Mouse (Mus musculus) cortical plate, adult 2 months (tissue): ENCODE data around the gene Cyfip1. TPM values are rescaled to one million over a fixed set of nuclear protein-coding genes. Genes with fewer than 3 reads are reported as not detected.

Source experiments
- H3K27ac ChIP-seq: fragments of 200-500 bp; 2 replicates; pipeline ENCODE4 v1.5.1; 2012; ENCODE audit warnings: low read length, control low read depth, inconsistent platforms; ENCODE audit not compliant: insufficient read depth
- H3K4me1 ChIP-seq: fragments of 200-500 bp; 2 replicates; pipeline ENCODE4 v1.6.1; 2011; ENCODE audit warnings: low read length; ENCODE audit not compliant: control insufficient read depth, insufficient read depth
- H3K4me3 ChIP-seq: fragments of 200-500 bp; 2 replicates; pipeline ENCODE4 v1.5.1; 2011; ENCODE audit warnings: mild to moderate bottlenecking, low read length, control low read depth; ENCODE audit not compliant: insufficient read depth
- CTCF ChIP-seq: fragments of 200-500 bp; IDR thresholded peaks from 2 replicates; pipeline ENCODE4 v1.5.1; 2011; ENCODE audit warnings: mild to moderate bottlenecking, control low read depth, low read length; ENCODE audit not compliant: insufficient read depth; ENCODE audit errors: extremely low read depth
- POLR2A ChIP-seq: fragments of 200-500 bp; IDR thresholded peaks from 2 replicates; pipeline ENCODE4 v1.6.1; 2011; ENCODE audit warnings: mild to moderate bottlenecking, low read length, control low read depth; ENCODE audit not compliant: insufficient read depth; ENCODE audit errors: extremely low read depth
- polyA plus RNA-seq: library from polyadenylated mRNA; depleted of rRNA; stranded (reverse); fragments of >200 nt; gene quantifications from 2 replicates; pipeline ENCODE4 v1.2.3, GENCODE M21; 2012

Cyfip1 gene
- polyA plus RNA-seq, 1 experiment, result 50.4 TPM

DNA sequence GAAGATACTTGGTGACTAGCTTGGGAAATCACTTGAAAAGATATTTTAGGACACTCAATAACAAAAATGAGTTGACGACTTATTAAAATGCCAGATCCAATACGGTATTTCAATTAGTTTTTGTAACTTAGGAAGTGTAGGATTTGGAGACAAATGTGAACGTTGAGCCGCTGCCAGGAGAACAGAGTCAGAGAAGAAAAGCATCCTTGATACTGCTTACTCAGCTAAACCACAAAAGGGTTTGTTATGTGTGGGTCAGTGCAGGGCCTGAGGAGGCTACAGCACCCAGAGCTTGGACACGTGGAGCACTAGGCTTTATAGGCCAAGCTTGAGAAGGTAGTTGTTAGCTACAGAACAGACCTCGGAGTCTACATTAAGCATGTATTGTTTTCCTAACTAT lies 18.4 kb downstream of the Cyfip1 start:
- 0 out of 2 replicates have a peak overlapping the region, but pooled peaks have one; percentile 45 for H3K27ac ChIP-seq
- TF ChIP-seq POLR2A (no peak), CTCF (no peak)
- no peak overlapping the region for H3K4me3 ChIP-seq
- H3K4me1 ChIP-seq, result peaks cover 14% of the 10 kb centered on the region

DNA sequence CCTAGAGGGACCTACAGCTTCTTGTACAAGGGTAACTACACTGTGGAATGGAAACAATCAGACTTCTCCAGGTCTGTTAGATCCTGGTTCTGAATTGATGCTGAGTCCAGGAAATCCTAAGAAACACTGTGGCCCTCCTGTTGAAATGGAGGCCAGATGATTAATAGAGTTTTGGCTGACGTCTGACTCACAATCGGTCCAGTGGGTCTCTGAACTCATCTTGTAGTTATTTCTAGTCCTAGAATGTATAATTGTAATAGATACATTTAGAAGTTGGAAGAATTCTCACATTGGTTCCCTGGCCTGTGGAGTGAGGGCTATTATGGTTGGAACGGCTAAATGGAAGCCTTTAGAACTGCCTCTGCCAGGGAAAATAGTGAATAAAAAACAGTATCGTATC lies 19.6 kb downstream of the Cyfip1 start:
- Histone ChIP-seq H3K4me3 (no peak overlapping the region), H3K4me1 (peaks cover 13% of the 10 kb centered on the region), H3K27ac (no peak overlapping the region)
- no peak for TF ChIP-seq POLR2A

DNA sequence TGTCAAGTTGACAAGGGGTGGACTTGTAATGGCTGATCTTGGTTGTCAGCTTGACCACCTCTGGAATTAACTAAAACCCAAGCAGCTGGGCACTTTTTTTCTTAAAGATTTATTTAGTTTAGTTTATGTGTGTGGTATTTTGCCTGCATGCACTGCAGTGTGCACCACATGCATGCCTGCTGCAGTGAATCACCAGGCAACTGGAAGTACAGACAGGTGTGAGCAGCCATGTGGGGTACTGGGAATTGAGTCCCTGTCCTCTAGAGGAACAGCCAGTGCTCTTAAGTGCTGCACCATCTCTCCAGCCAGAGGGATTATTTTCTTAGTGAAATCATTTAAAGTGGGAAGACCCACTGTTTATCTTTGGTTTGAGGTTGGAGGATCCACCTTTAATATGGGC lies 23.5 kb downstream of the Cyfip1 start:
- Histone ChIP-seq H3K4me1 (peaks cover 7% of the 10 kb centered on the region), H3K4me3 (no peak overlapping the region), H3K27ac (0 out of 2 replicates have a peak overlapping the region, but pooled peaks have one; percentile 38)
- TF ChIP-seq POLR2A (no peak), CTCF (no peak)

DNA sequence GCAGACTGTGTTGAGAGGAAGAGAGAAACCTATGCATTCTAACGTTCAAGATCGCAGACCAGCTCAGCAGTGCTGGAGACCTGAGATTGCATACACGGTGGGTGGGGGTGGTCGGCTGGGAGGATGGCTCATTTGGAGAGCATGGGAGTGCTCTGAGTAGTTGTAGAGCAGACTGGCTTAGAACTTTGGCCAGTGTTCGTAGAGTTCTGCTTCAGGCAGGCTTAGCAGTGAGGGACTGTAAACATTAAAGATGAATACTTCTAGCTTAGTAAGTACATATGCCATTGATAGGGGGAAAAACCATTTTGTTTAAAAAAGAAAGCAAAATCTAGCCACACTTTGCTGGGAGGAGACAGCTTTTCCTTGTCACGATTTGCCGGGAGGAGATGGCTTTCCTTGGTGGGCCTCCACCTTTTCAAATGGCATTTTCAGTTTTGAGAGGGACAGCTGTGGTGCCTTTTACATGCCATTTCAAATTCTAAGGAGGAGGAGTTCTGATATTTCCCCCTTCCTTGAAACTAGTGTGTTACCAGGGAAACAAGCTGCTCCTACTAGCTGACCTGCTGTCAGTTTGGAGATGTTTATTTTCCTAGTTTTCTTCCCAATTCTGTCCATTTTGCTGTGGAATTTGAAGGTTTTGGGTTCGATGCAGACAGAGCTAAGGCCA lies 24.3 kb downstream of the Cyfip1 start:
- Histone ChIP-seq H3K27ac (peak overlapping the region; percentile 76), H3K4me3 (no peak overlapping the region), H3K4me1 (peaks cover 6% of the 10 kb centered on the region)
- TF ChIP-seq CTCF, result no peak
- TF ChIP-seq POLR2A, result no peak

- TF ChIP-seq POLR2A (no peak), CTCF (no peak)
- Histone ChIP-seq H3K4me1 (peaks cover 8% of the 10 kb centered on the region), H3K4me3 (no peak overlapping the region), H3K27ac (no peak overlapping the region)
Observed at GRCm38 (mm10) chr7:55868247-55868646, 26.7 kb downstream of the Cyfip1 start.

- no peak overlapping the region for H3K27ac ChIP-seq
- peaks cover 8% of the 10 kb centered on the region for H3K4me1 ChIP-seq
- H3K4me3 ChIP-seq, result no peak overlapping the region
- TF ChIP-seq POLR2A (no peak), CTCF (no peak)
Observed at GRCm38 (mm10) chr7:55869220-55869619, 27.7 kb downstream of the Cyfip1 start.

DNA sequence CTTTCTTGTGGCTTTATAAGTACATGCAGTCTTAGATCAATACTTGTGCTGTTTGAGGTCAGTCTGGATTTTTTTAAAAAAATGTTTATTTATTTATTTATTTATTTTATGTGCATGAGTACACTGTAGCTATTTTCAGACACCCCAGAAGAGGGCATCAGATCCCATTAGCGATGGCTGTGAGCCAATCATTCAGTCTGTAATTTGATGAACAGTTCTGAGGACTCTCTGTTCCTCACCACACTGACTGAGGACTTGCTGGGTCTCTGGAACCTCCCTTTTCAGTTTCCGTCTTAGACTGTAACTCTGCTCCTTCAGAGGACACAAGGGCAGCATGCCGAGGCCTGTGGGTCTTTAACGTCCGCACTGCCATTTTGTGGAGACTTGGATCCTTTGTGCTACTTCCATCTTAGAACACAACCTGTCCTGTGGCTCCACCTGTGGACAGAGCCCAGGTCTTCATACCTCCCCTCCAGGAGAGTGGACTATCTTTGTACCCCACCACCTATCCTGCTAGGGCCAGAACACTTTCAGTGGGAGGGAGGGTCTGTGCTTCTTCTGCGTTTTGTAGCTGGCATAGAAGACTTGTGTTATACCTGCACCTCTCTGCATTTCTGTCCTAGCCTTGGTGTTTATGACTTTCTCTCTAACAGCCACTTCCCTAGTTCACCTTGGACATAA lies 28.9 kb downstream of the Cyfip1 start:
- H3K4me1 ChIP-seq, result peaks cover 8% of the 10 kb centered on the region
- H3K4me3 ChIP-seq, result no peak overlapping the region
- H3K27ac ChIP-seq, result no peak overlapping the region
- TF ChIP-seq CTCF (no peak), POLR2A (no peak)

DNA sequence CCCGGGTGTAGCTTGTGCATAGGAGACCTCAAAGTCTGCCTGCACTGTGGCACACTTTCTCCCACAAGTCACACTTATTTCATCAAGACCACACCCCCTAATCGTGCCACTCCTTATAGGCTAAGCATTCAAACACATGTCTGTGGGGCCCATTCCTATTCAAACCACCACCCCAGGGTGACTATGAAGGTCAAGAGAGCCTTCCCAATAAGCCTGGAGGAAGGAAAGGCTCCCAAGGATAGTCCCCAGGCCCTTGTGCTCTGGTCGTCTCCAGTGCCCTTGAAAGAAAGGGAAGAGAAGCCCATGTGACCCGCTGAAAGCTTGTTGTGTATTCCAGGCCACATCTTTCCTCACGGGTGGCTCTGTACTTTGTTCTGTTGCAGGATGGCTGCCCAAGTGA lies 29.9 kb downstream of the Cyfip1 start:
- Histone ChIP-seq H3K4me3 (no peak overlapping the region), H3K27ac (0 out of 2 replicates have a peak overlapping the region, but pooled peaks have one; percentile 42), H3K4me1 (peaks cover 5% of the 10 kb centered on the region; the same call in 1 of the 2 replicates)
- TF ChIP-seq CTCF, result no peak
- TF ChIP-seq POLR2A, result no peak

- TF ChIP-seq CTCF, result no peak
- no peak for TF ChIP-seq POLR2A
- Histone ChIP-seq H3K27ac (no peak overlapping the region), H3K4me1 (peaks cover 7% of the 10 kb centered on the region), H3K4me3 (no peak overlapping the region)
Observed at GRCm38 (mm10) chr7:55874703-55875102, 33.2 kb downstream of the Cyfip1 start.

GRCm38 (mm10) chr7:55877721-55878120 lies 36.2 kb downstream of the Cyfip1 start:
- Histone ChIP-seq H3K4me1 (peaks cover 2% of the 10 kb centered on the region), H3K4me3 (no peak overlapping the region), H3K27ac (no peak overlapping the region)
- TF ChIP-seq POLR2A (no peak), CTCF (no peak)
